Mouse (Mus musculus) thymus, adult 2 months (tissue): ENCODE results near the gene Tnfsfm13. TPM values are rescaled to one million over a fixed set of nuclear protein-coding genes. Genes with fewer than 3 reads are reported as not detected.

Experiments used
- DNase-seq: peaks from one replicate; pipeline ENCODE4 v3.0.0; 2021
- H3K27ac ChIP-seq: fragments of 200-500 bp; 2 replicates; pipeline ENCODE4 v1.5.1; 2012; ENCODE audit warnings: low read length, control low read depth; ENCODE audit not compliant: control insufficient read depth, insufficient read depth
- H3K27me3 ChIP-seq: fragments of 200-500 bp; 2 replicates; pipeline ENCODE4 v1.6.1; 2012; ENCODE audit warnings: mild to moderate bottlenecking, low read length, moderate library complexity, mixed read lengths; ENCODE audit not compliant: control insufficient read depth, insufficient read depth
- H3K36me3 ChIP-seq: fragments of 200-500 bp; 2 replicates; pipeline ENCODE4 v1.6.1; 2012; ENCODE audit warnings: mild to moderate bottlenecking, low read length, moderate library complexity; ENCODE audit not compliant: control insufficient read depth, insufficient read depth
- H3K4me1 ChIP-seq: fragments of 200-500 bp; replicated peaks from 2 replicates; pipeline ENCODE4 v1.6.1; 2012; ENCODE audit warnings: low read length; ENCODE audit not compliant: control insufficient read depth, insufficient read depth
- H3K4me3 ChIP-seq: fragments of 200-500 bp; 2 replicates; pipeline ENCODE4 v1.5.1; 2012; ENCODE audit warnings: mild to moderate bottlenecking, low read length, control low read depth, moderate library complexity; ENCODE audit not compliant: control insufficient read depth, insufficient read depth
- CTCF ChIP-seq: fragments of 200-500 bp; IDR thresholded peaks from 2 replicates; pipeline ENCODE4 v1.5.1; 2012; ENCODE audit warnings: mild to moderate bottlenecking, control low read depth, low read length, moderate library complexity, borderline replicate concordance; ENCODE audit not compliant: control insufficient read depth, poor library complexity, insufficient read depth; ENCODE audit errors: extremely low read depth
- POLR2A ChIP-seq: fragments of 200-500 bp; IDR thresholded peaks from 2 replicates; pipeline ENCODE4 v1.6.1; 2012; ENCODE audit warnings: mild to moderate bottlenecking, low read length, control low read depth, moderate library complexity; ENCODE audit not compliant: control insufficient read depth, poor library complexity, insufficient read depth; ENCODE audit errors: extremely low read depth
- WGBS: fragments of 180-500 bp; shearing (Covaris S2); methylation state at CpG from one replicate; pipeline ENCODE4 v1.1.7; 2018; 5-methylcytosine and 5-hydroxymethylcytosine counted together
- polyA plus RNA-seq: library from polyadenylated mRNA; depleted of rRNA; stranded (reverse); fragments of >200 nt; gene quantifications from 2 replicates; pipeline ENCODE4 v1.2.3, GENCODE M21; 2012; rRNA removed

Gene Tnfsfm13
- polyA plus RNA-seq, 1 experiment: 2.7 TPM

DNA sequence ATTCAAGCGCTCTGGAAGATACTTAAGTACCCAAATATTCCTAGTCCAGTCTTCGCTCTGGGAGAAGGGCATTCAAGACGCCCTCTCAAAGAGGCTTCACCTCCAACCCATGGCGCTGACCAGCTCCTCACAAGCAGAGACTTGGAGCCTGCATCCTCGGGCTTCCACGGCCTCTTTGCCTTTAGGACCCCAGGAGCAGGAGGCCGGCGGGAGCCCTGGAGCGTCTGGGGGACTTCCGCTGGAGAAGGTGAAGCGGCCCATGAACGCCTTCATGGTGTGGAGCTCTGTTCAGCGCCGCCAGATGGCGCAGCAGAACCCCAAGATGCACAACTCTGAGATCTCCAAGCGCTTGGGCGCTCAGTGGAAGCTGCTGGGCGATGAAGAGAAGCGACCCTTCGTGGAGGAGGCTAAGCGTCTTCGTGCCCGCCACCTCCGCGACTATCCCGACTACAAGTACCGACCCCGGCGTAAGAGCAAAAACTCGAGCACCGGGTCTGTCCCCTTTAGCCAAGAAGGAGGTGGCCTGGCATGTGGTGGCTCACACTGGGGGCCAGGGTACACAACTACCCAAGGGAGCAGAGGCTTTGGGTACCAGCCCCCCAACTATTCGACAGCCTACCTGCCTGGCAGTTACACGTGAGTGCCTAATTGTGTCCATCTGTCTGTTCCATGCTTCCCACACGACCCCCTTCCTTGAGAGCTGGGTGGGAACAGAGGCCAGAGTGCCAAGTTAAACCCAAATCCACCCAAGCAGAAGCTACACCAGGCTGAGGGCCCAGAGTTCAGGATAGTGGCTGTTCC, 40.4 kb downstream of the Tnfsfm13 start, which contains the start of gene Sox15:
Gene Sox15, plus strand, starts transcription at position 51 of the 801 bp plus-strand sequence.
- Histone ChIP-seq H3K4me3 (no peak within 1 kb of the TSS), H3K27ac (no peak within 1 kb of the TSS), H3K27me3 (no peaks in the 10 kb centered on the region), H3K4me1 (0 out of 2 replicates have a peak, but pooled peaks cover 3% of the 10 kb centered on the region), H3K36me3 (peaks cover 49% of the 10 kb centered on the region)
- no peak for TF ChIP-seq POLR2A
- peak; percentile 72; the same call in 1 of the 2 replicates for TF ChIP-seq CTCF
- 74% methylated on average over 34 of the region's 34 CpGs for WGBS
- DNase-seq: no peak

- peaks cover 56% of the 10 kb centered on the region for H3K36me3 ChIP-seq
- TF ChIP-seq CTCF (no peak), POLR2A (no peak)
These were observed 41.1 kb downstream of the Tnfsfm13 start for GRCm38 (mm10) chr11:69654760-69655159.

GRCm38 (mm10) chr11:69653399-69653798, 42.5 kb downstream of the Tnfsfm13 start:
- TF ChIP-seq POLR2A: no peak
- no peak for TF ChIP-seq CTCF
- WGBS: 97% methylated on average over 5 of the region's 5 CpGs
- no peak for DNase-seq
- H3K36me3 ChIP-seq: peaks cover 61% of the 10 kb centered on the region
- no peak overlapping the region for H3K4me3 ChIP-seq
- H3K4me1 ChIP-seq: 0 out of 2 replicates have a peak, but pooled peaks cover 3% of the 10 kb centered on the region
- no peak overlapping the region for H3K27ac ChIP-seq
- H3K27me3 ChIP-seq: no peaks in the 10 kb centered on the region

More at GRCm38 (mm10) chr11:69654760-69655159, 41.1 kb downstream of the Tnfsfm13 start:
- H3K4me1 ChIP-seq: 0 out of 2 replicates have a peak, but pooled peaks cover 3% of the 10 kb centered on the region
- H3K27ac ChIP-seq: no peak overlapping the region
- H3K27me3 ChIP-seq: no peaks in the 10 kb centered on the region
- no peak for DNase-seq
- WGBS: 51% methylated on average over 9 of the region's 9 CpGs
- H3K4me3 ChIP-seq: no peak overlapping the region

- Histone ChIP-seq H3K27me3 (no peaks in the 10 kb centered on the region), H3K4me3 (no peak overlapping the region), H3K4me1 (no peaks in the 10 kb centered on the region), H3K36me3 (peaks cover 83% of the 10 kb centered on the region), H3K27ac (no peak overlapping the region)
- no peak for TF ChIP-seq POLR2A
- TF ChIP-seq CTCF: no peak
- 94% methylated on average over 5 of the region's 5 CpGs for whole genome bisulfite sequencing
- no peak for DNase-seq
These were observed 50.0 kb downstream of the Tnfsfm13 start for GRCm38 (mm10) chr11:69645860-69646259.

- peaks cover 18% of the 10 kb centered on the region for H3K36me3 ChIP-seq
- H3K27ac ChIP-seq: no peak overlapping the region
- H3K27me3 ChIP-seq: no peaks in the 10 kb centered on the region
- no peak for DNase-seq
- WGBS: 70% methylated on average over 3 of the region's 3 CpGs
- no peak for TF ChIP-seq CTCF
- TF ChIP-seq POLR2A: no peak
- H3K4me1 ChIP-seq: peaks cover 2% of the 10 kb centered on the region
- no peak overlapping the region for H3K4me3 ChIP-seq
These were observed 60.4 kb downstream of the Tnfsfm13 start for GRCm38 (mm10) chr11:69635471-69635870.

GRCm38 (mm10) chr11:69633128-69633866, 62.6 kb downstream of the Tnfsfm13 start:
- no peak for DNase-seq
- Histone ChIP-seq H3K36me3 (no peaks in the 10 kb centered on the region), H3K27ac (no peak overlapping the region), H3K4me1 (peaks cover 2% of the 10 kb centered on the region), H3K4me3 (peak overlapping the region; percentile 63), H3K27me3 (no peaks in the 10 kb centered on the region)
- WGBS: under 1% methylated on average over 50 of the region's 50 CpGs
- no peak for TF ChIP-seq CTCF
- TF ChIP-seq POLR2A: no peak

Other genes starting within 250 kb of the Tnfsfm13 start
- 0.28 and 0.39 TPM in 2 replicates for gene Dnah2, start 147.0 kb downstream of the Tnfsfm13 start, polyA plus RNA-seq
- gene Efnb3, start 135.9 kb downstream of the Tnfsfm13 start, polyA plus RNA-seq: 3.7 and 8.7 TPM in 2 replicates
- 41.2 and 48.5 TPM in 2 replicates for gene Wrap53, start 115.8 kb downstream of the Tnfsfm13 start, polyA plus RNA-seq
- 266 and 303 TPM in 2 replicates for gene Trp53, start 115.7 kb downstream of the Tnfsfm13 start, polyA plus RNA-seq
- gene Atp1b2, start 90.2 kb downstream of the Tnfsfm13 start, polyA plus RNA-seq: 3.4 and 4.2 TPM in 2 replicates
- gene Shbg, start 78.2 kb downstream of the Tnfsfm13 start, polyA plus RNA-seq: not detected in 2 replicates
- 0.67 and 0.73 TPM in 2 replicates for gene Sat2, start 74.1 kb downstream of the Tnfsfm13 start, polyA plus RNA-seq
- 94.1 and 96.0 TPM in 2 replicates for gene Fxr2, start 63.1 kb downstream of the Tnfsfm13 start, polyA plus RNA-seq
- gene Sox15, start 40.8 kb downstream of the Tnfsfm13 start, polyA plus RNA-seq: 0.24 and 0.52 TPM in 2 replicates
- 174 and 178 TPM in 2 replicates for gene Mpdu1, start 33.5 kb downstream of the Tnfsfm13 start, polyA plus RNA-seq
- gene Cd68, start 29.9 kb downstream of the Tnfsfm13 start, polyA plus RNA-seq: 101 and 117 TPM in 2 replicates
- 669 and 722 TPM in 2 replicates for gene Eif4a1, start 23.7 kb downstream of the Tnfsfm13 start, polyA plus RNA-seq
- 83.3 and 89.1 TPM in 2 replicates for gene Senp3, start 14.0 kb downstream of the Tnfsfm13 start, polyA plus RNA-seq
- gene Tnfsf13, start 10.3 kb downstream of the Tnfsfm13 start, polyA plus RNA-seq: 2.2 and 3.0 TPM in 2 replicates
- gene Tnfsf12, start 249 bp downstream of the Tnfsfm13 start, polyA plus RNA-seq: 12.2 and 16.3 TPM in 2 replicates
- gene Polr2a, start 62.5 kb upstream of the Tnfsfm13 start, polyA plus RNA-seq: 113 and 125 TPM in 2 replicates
- gene Slc35g3, start 65.9 kb upstream of the Tnfsfm13 start, polyA plus RNA-seq: 0.08 and 0.29 TPM in 2 replicates
- gene Zbtb4, start 69.8 kb upstream of the Tnfsfm13 start, polyA plus RNA-seq: 32.2 and 35.6 TPM in 2 replicates
- 12.9 and 15.7 TPM in 2 replicates for gene Chrnb1, start 99.8 kb upstream of the Tnfsfm13 start, polyA plus RNA-seq
- 1.7 and 2.4 TPM in 2 replicates for gene Fgf11, start 105.8 kb upstream of the Tnfsfm13 start, polyA plus RNA-seq
- gene Tmem102, start 109.5 kb upstream of the Tnfsfm13 start, polyA plus RNA-seq: 4.7 and 5.1 TPM in 2 replicates
- gene Gm39566, start 119.2 kb upstream of the Tnfsfm13 start, polyA plus RNA-seq: 0.05 TPM in 1 of 2 replicates, not detected in the other
- gene Spem2, start 122.4 kb upstream of the Tnfsfm13 start, polyA plus RNA-seq: 0.22 TPM in 1 of 2 replicates, not detected in the other
- 0.20 and 0.61 TPM in 2 replicates for gene Spem1, start 126.1 kb upstream of the Tnfsfm13 start, polyA plus RNA-seq
- gene Nlgn2, start 141.7 kb upstream of the Tnfsfm13 start, polyA plus RNA-seq: 14.4 and 15.3 TPM in 2 replicates
- 160 and 224 TPM in 2 replicates for gene Tmem256, start 142.4 kb upstream of the Tnfsfm13 start, polyA plus RNA-seq
- 132 and 142 TPM in 2 replicates for gene Plscr3, start 150.3 kb upstream of the Tnfsfm13 start, polyA plus RNA-seq
- 2.6 and 3.1 TPM in 2 replicates for gene Tnk1, start 162.6 kb upstream of the Tnfsfm13 start, polyA plus RNA-seq
- not detected in 2 replicates for gene Tmem95, start 181.9 kb upstream of the Tnfsfm13 start, polyA plus RNA-seq
- 6.2 and 8.0 TPM in 2 replicates for gene Kctd11, start 185.3 kb upstream of the Tnfsfm13 start, polyA plus RNA-seq
- 405 and 462 TPM in 2 replicates for gene Acap1, start 199.4 kb upstream of the Tnfsfm13 start, polyA plus RNA-seq
- gene 2810408A11Rik, start 204.9 kb upstream of the Tnfsfm13 start, polyA plus RNA-seq: 7.1 and 10.2 TPM in 2 replicates
- 85.3 and 90.7 TPM in 2 replicates for gene Neurl4, start 205.0 kb upstream of the Tnfsfm13 start, polyA plus RNA-seq
- 236 and 272 TPM in 2 replicates for gene Gps2, start 217.8 kb upstream of the Tnfsfm13 start, polyA plus RNA-seq
- 618 and 719 TPM in 2 replicates for gene Eif5a, start 225.9 kb upstream of the Tnfsfm13 start, polyA plus RNA-seq
- gene Ybx2, start 239.7 kb upstream of the Tnfsfm13 start, polyA plus RNA-seq: 20.0 and 49.6 TPM in 2 replicates